Mouse (Mus musculus) urinary bladder, adult 2 months (tissue): ENCODE measurements around the gene Impdh2. TPM values are rescaled to one million over a fixed set of nuclear protein-coding genes. Genes with fewer than 3 reads are reported as not detected.
"Not testable (repeated sequence)": the region's sequence is repeated elsewhere in the genome, so short reads cannot be mapped to it uniquely, and the experiment has no call there.

Experiments used
- DNase-seq: peaks from one replicate; pipeline ENCODE4 v3.0.0; 2022; ENCODE audit warnings: low spot score
- polyA plus RNA-seq: library from polyadenylated mRNA; depleted of rRNA; stranded (reverse); fragments of >200 nt; gene quantifications from 2 replicates; pipeline ENCODE4 v1.2.3, GENCODE M21; 2012; rRNA removed

Impdh2 gene
- polyA plus RNA-seq, 1 experiment = 106 TPM

DNA sequence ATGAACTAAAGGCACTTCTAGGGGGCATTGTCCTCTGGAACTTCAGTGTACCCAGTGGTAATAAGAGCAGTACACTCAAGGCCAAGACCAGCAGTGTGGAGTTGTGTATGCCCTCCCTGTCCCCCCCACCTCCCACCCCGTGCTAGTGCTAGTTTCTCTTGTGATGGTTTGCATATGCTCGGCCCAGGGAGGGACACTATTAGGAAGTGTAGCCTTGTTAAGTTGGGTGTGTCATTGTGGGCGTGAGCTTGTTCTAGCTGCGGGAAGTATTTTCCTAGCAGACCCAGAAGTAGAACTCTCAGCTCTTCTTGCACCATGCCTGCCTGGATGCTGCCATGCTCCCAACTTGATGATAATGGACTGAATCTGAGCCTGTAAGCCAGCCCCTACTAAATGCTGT is 41.9 kb downstream of the Impdh2 start:
- no peak for DNase-seq

DNA sequence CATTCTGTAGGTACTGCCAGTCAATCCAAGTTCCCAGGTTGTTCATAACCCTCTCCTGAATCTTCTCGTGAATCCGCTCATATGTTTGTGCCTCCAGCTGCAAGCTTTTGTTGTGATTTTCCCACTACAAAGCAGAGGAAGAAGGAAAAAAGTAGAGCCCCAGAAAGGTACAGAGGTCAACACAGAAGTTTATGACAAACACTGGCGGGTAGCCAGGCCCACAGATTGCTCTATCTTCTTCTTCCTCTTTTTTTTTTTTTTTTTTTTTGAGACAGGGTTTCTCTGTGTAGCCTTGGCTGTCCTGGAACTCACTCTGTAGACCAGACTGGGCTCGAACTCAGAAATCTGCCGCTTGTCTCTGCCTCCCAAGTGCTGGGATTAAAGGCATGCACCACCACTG is 47.8 kb downstream of the Impdh2 start:
- not testable (repeated sequence) for DNase-seq

DNA sequence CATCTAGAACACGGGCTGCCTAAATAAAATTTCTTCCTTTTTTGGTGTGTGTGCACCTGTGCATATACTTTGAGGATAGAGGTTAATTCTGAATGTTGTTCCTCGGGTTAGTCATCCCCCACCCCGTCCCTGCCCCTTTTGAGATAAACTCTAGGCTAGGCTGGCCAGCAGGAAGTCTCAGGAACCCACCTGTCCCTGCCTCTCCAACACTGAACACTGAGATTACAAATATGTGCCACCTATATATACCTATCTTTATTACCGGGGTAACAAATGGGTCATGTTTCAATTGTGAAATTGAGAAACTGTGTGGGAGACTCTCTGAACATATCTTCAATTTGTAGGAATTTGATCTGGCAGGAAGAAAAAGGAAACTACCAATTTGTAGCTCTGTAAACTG is 48.8 kb downstream of the Impdh2 start:
- DNase-seq = no peak

DNA sequence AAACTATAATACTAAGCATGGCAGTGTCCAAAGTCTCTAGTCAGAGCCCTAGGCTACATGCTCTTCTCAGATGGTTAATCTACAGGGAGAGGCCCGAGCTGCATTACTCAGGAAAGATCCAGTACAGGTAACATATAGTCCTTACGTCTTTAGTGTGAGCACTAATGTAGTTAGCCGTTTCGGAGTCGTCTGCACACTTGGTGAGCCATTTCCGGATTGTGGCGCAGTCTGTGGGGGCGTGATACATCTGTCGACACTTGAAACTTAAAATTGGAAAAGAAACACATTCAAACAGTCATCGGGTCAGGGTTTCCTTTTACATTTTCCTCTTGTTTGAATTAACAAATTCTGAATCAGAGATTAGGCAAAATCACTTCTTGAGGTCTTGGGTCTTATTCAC is 51.4 kb downstream of the Impdh2 start:
- no peak for DNase-seq

Other genes starting within 250 kb of the Impdh2 start
- gene Gpx1, start 221.4 kb upstream of the Impdh2 start, polyA plus RNA-seq = 703 and 735 TPM in 2 replicates
- 64.1 and 77.6 TPM in 2 replicates for gene Usp4, start 212.4 kb upstream of the Impdh2 start, polyA plus RNA-seq
- gene 1700102P08Rik, start 167.5 kb upstream of the Impdh2 start, polyA plus RNA-seq = 0.22 and 0.39 TPM in 2 replicates
- gene Ccdc36, start 131.8 kb upstream of the Impdh2 start, polyA plus RNA-seq = 0.06 TPM in 2 replicates
- gene BC048562, start 123.8 kb upstream of the Impdh2 start, polyA plus RNA-seq = not detected in 2 replicates
- 24.5 and 25.9 TPM in 2 replicates for gene Ccdc71, start 99.8 kb upstream of the Impdh2 start, polyA plus RNA-seq
- gene Klhdc8b, start 98.7 kb upstream of the Impdh2 start, polyA plus RNA-seq = 83.4 and 103 TPM in 2 replicates
- gene Lamb2, start 80.5 kb upstream of the Impdh2 start, polyA plus RNA-seq = 147 and 181 TPM in 2 replicates
- gene Usp19, start 69.7 kb upstream of the Impdh2 start, polyA plus RNA-seq = 133 and 144 TPM in 2 replicates
- 145 and 162 TPM in 2 replicates for gene Qars, start 52.6 kb upstream of the Impdh2 start, polyA plus RNA-seq
- gene Qrich1, start 43.5 kb upstream of the Impdh2 start, polyA plus RNA-seq = 81.8 and 89.8 TPM in 2 replicates
- gene Ndufaf3, start 7.1 kb downstream of the Impdh2 start, polyA plus RNA-seq = 26.2 and 33.6 TPM in 2 replicates
- 120 and 184 TPM in 2 replicates for gene Dalrd3, start 9.6 kb downstream of the Impdh2 start, polyA plus RNA-seq
- gene Wdr6, start 18.5 kb downstream of the Impdh2 start, polyA plus RNA-seq = 48.9 and 59.1 TPM in 2 replicates
- 21.6 and 21.7 TPM in 2 replicates for gene P4htm, start 37.4 kb downstream of the Impdh2 start, polyA plus RNA-seq
- 41.1 and 46.2 TPM in 2 replicates for gene Arih2, start 89.1 kb downstream of the Impdh2 start, polyA plus RNA-seq
- gene Slc25a20, start 101.8 kb downstream of the Impdh2 start, polyA plus RNA-seq = 28.1 and 29.4 TPM in 2 replicates
- 24.5 and 31.8 TPM in 2 replicates for gene Prkar2a, start 129.0 kb downstream of the Impdh2 start, polyA plus RNA-seq
- gene Ip6k2, start 223.5 kb downstream of the Impdh2 start, polyA plus RNA-seq = 77.3 and 97.8 TPM in 2 replicates
- 10.2 and 11.7 TPM in 2 replicates for gene Nckipsd, start 248.1 kb downstream of the Impdh2 start, polyA plus RNA-seq